Mouse (Mus musculus) hindbrain, embryonic 10.5 days (tissue): ENCODE measurements around the gene Camta1. TPM values are rescaled to one million over a fixed set of nuclear protein-coding genes. Genes with fewer than 3 reads are reported as not detected.
A peak's percentile ranks its signal among the peaks of the same experiment; 100 is the strongest.

ENCODE experiments used
- DNase-seq: peaks from one replicate; pipeline ENCODE4 v3.0.0-alpha.2; 2017; ENCODE audit warnings: low spot score
- H3K27ac ChIP-seq: fragments of 300-500 bp; sonication (generic); 2 replicates; pipeline ENCODE4 v1.5.1; 2016; ENCODE audit warnings: mild to moderate bottlenecking, moderate library complexity
- H3K27me3 ChIP-seq: fragments of 300-500 bp; sonication (generic); 2 replicates; pipeline ENCODE4 v1.6.1; 2016; ENCODE audit warnings: mild to moderate bottlenecking; ENCODE audit not compliant: poor library complexity, insufficient read depth, severe bottlenecking
- H3K36me3 ChIP-seq: fragments of 300-500 bp; sonication (generic); 2 replicates; pipeline ENCODE4 v1.6.1; 2016; ENCODE audit warnings: mild to moderate bottlenecking, moderate library complexity
- H3K4me1 ChIP-seq: fragments of 300-500 bp; sonication (generic); replicated peaks from 2 replicates; pipeline ENCODE4 v1.6.1; 2016; ENCODE audit warnings: mild to moderate bottlenecking
- H3K4me3 ChIP-seq: fragments of 300-500 bp; sonication (generic); 2 replicates; pipeline ENCODE4 v1.5.1; 2016; ENCODE audit warnings: mild to moderate bottlenecking, moderate library complexity
- H3K9me3 ChIP-seq: fragments of 300-500 bp; sonication (generic); 2 replicates; pipeline ENCODE4 v1.6.1; 2016; ENCODE audit warnings: mild to moderate bottlenecking, moderate library complexity
- WGBS: fragments of 180-500 bp; shearing (Covaris S2); methylation state at CpG from one replicate; pipeline ENCODE4 v1.1.7; 2016; 5-methylcytosine and 5-hydroxymethylcytosine counted together
- polyA plus RNA-seq: library from polyadenylated mRNA; unstranded; fragments of >200 nt; fragmentation: Nextera tagmentation; extraction: Ambion mirVana; gene quantifications from 2 replicates; pipeline ENCODE4 v1.2.1, GENCODE M21; 2016

The Camta1 gene
- polyA plus RNA-seq, 1 experiment from 2014 or later, result 140 TPM

GRCm38 (mm10) chr4:151897069-151897617 is 35.5 kb upstream of the Camta1 start:
- Histone ChIP-seq H3K27me3 (0 out of 2 replicates have a peak, but pooled peaks cover 3% of the 10 kb centered on the region), H3K27ac (no peak overlapping the region), H3K4me3 (no peak overlapping the region), H3K36me3 (no peaks in the 10 kb centered on the region), H3K4me1 (peaks cover 3% of the 10 kb centered on the region; the same call in 1 of the 2 replicates), H3K9me3 (peaks cover 7% of the 10 kb centered on the region; the same call in 1 of the 2 replicates)
- 56% methylated on average over 9 of the region's 9 CpGs for WGBS
- no peak for DNase-seq

GRCm38 (mm10) chr4:151895624-151896023 is 33.9 kb upstream of the Camta1 start:
- Histone ChIP-seq H3K36me3 (no peaks in the 10 kb centered on the region), H3K9me3 (peaks cover 7% of the 10 kb centered on the region; the same call in 1 of the 2 replicates), H3K4me1 (peaks cover 3% of the 10 kb centered on the region; the same call in 1 of the 2 replicates), H3K27ac (no peak overlapping the region), H3K27me3 (no peaks in the 10 kb centered on the region), H3K4me3 (no peak overlapping the region)
- DNase-seq, result no peak
- 90% methylated on average over 7 of the region's 7 CpGs for WGBS

GRCm38 (mm10) chr4:151894926-151895325 is 33.2 kb upstream of the Camta1 start:
- H3K27ac ChIP-seq, result no peak overlapping the region
- no peaks in the 10 kb centered on the region for H3K36me3 ChIP-seq
- no peaks in the 10 kb centered on the region for H3K27me3 ChIP-seq
- WGBS, result 93% methylated on average over 12 of the region's 12 CpGs
- H3K4me1 ChIP-seq, result peaks cover 3% of the 10 kb centered on the region; the same call in 1 of the 2 replicates
- DNase-seq, result no peak
- H3K9me3 ChIP-seq, result peaks cover 7% of the 10 kb centered on the region; the same call in 1 of the 2 replicates
- no peak overlapping the region for H3K4me3 ChIP-seq

- Histone ChIP-seq H3K27ac (no peak overlapping the region), H3K9me3 (peaks cover 7% of the 10 kb centered on the region; the same call in 1 of the 2 replicates), H3K36me3 (no peaks in the 10 kb centered on the region), H3K4me1 (no peaks in the 10 kb centered on the region; the same call in 1 of the 2 replicates), H3K27me3 (no peaks in the 10 kb centered on the region), H3K4me3 (no peak overlapping the region)
- 76% methylated on average over 6 of the region's 6 CpGs for WGBS
- no peak for DNase-seq
These were observed 31.6 kb upstream of the Camta1 start for GRCm38 (mm10) chr4:151893241-151893640.

- Histone ChIP-seq H3K4me3 (no peak overlapping the region), H3K9me3 (peaks cover 11% of the 10 kb centered on the region; the same call in 1 of the 2 replicates), H3K27ac (no peak overlapping the region), H3K36me3 (no peaks in the 10 kb centered on the region), H3K27me3 (no peaks in the 10 kb centered on the region), H3K4me1 (0 out of 2 replicates have a peak, but pooled peaks cover under 1% of the 10 kb centered on the region)
- WGBS, result 94% methylated on average over 12 of the region's 12 CpGs
- DNase-seq, result no peak
These were observed 19.9 kb upstream of the Camta1 start for GRCm38 (mm10) chr4:151881590-151881989.

- DNase-seq, result no peak
- H3K27me3 ChIP-seq, result 0 out of 2 replicates have a peak, but pooled peaks cover 9% of the 10 kb centered on the region
- no peak overlapping the region for H3K4me3 ChIP-seq
- no peak overlapping the region for H3K27ac ChIP-seq
- 80% methylated on average over 5 of the region's 5 CpGs for WGBS
- H3K4me1 ChIP-seq, result peaks cover 7% of the 10 kb centered on the region; the same call in 1 of the 2 replicates
- H3K9me3 ChIP-seq, result peaks cover 11% of the 10 kb centered on the region; the same call in 1 of the 2 replicates
- H3K36me3 ChIP-seq, result no peaks in the 10 kb centered on the region
These were observed 18.5 kb upstream of the Camta1 start for GRCm38 (mm10) chr4:151880044-151880690.

GRCm38 (mm10) chr4:151876400-151876799 is 14.7 kb upstream of the Camta1 start:
- no peaks in the 10 kb centered on the region for H3K36me3 ChIP-seq
- WGBS, result 62% methylated on average over 14 of the region's 14 CpGs
- 0 out of 2 replicates have a peak, but pooled peaks cover 13% of the 10 kb centered on the region for H3K27me3 ChIP-seq
- DNase-seq, result no peak
- H3K9me3 ChIP-seq, result peaks cover 11% of the 10 kb centered on the region; the same call in 1 of the 2 replicates
- H3K4me3 ChIP-seq, result no peak overlapping the region
- H3K27ac ChIP-seq, result no peak overlapping the region
- peaks cover 7% of the 10 kb centered on the region; the same call in 1 of the 2 replicates for H3K4me1 ChIP-seq

GRCm38 (mm10) chr4:151863511-151863910 is 1.8 kb upstream of the Camta1 start:
- WGBS, result 59% methylated on average over 9 of the region's 9 CpGs
- peaks cover 19% of the 10 kb centered on the region for H3K4me1 ChIP-seq
- peak overlapping the region; percentile 82 for H3K4me3 ChIP-seq
- H3K27me3 ChIP-seq, result no peaks in the 10 kb centered on the region
- no peak for DNase-seq
- H3K27ac ChIP-seq, result no peak overlapping the region
- H3K36me3 ChIP-seq, result peaks cover 7% of the 10 kb centered on the region
- H3K9me3 ChIP-seq, result no peaks in the 10 kb centered on the region

GRCm38 (mm10) chr4:151861471-151861805 is 238 bp downstream of the Camta1 start:
- peaks cover 19% of the 10 kb centered on the region for H3K4me1 ChIP-seq
- H3K4me3 ChIP-seq, result peak overlapping the region; percentile 82
- peak overlapping the region; percentile 91 for H3K27ac ChIP-seq
- DNase-seq, result no peak
- H3K27me3 ChIP-seq, result no peaks in the 10 kb centered on the region
- H3K36me3 ChIP-seq, result peaks cover 11% of the 10 kb centered on the region
- WGBS, result 2% methylated on average over 50 of the region's 58 CpGs
- H3K9me3 ChIP-seq, result no peaks in the 10 kb centered on the region

- peak; percentile 36 for DNase-seq
- Histone ChIP-seq H3K9me3 (no peaks in the 10 kb centered on the region), H3K27ac (peak overlapping the region; percentile 91), H3K27me3 (no peaks in the 10 kb centered on the region), H3K4me1 (peaks cover 19% of the 10 kb centered on the region), H3K36me3 (peaks cover 16% of the 10 kb centered on the region), H3K4me3 (peak overlapping the region; percentile 82)
- WGBS, result 3% methylated on average over 62 of the region's 63 CpGs
These were observed 990 bp downstream of the Camta1 start for GRCm38 (mm10) chr4:151860441-151861331.

- H3K4me3 ChIP-seq, result no peak overlapping the region
- DNase-seq, result no peak
- no peaks in the 10 kb centered on the region for H3K27me3 ChIP-seq
- peaks cover 16% of the 10 kb centered on the region for H3K36me3 ChIP-seq
- no peaks in the 10 kb centered on the region for H3K9me3 ChIP-seq
- peaks cover 19% of the 10 kb centered on the region for H3K4me1 ChIP-seq
- WGBS, result 90% methylated on average over 7 of the region's 7 CpGs
- no peak overlapping the region for H3K27ac ChIP-seq
These were observed 2.4 kb downstream of the Camta1 start for GRCm38 (mm10) chr4:151859275-151859674.

GRCm38 (mm10) chr4:151853949-151854348 is 7.7 kb downstream of the Camta1 start:
- no peak overlapping the region for H3K4me3 ChIP-seq
- no peak for DNase-seq
- H3K4me1 ChIP-seq, result 0 out of 2 replicates have a peak, but pooled peaks cover 5% of the 10 kb centered on the region
- H3K9me3 ChIP-seq, result no peaks in the 10 kb centered on the region
- no peaks in the 10 kb centered on the region for H3K27me3 ChIP-seq
- no peak overlapping the region for H3K27ac ChIP-seq
- 84% methylated on average over 3 of the region's 3 CpGs for WGBS
- peaks cover 13% of the 10 kb centered on the region for H3K36me3 ChIP-seq
